Mouse (Mus musculus) embryonic stem cell, embryonic (primary cell): Measurements from ENCODE around the gene Eif1ad.

Experiments used
- CTCF ChIA-PET, 4 experiments: fragments of 300-600 bp in 2 of 4; fragments of 350-600 bp in 2 of 4; sonication (Branson Sonifier 250); formaldehyde crosslinking; loops; one replicate each; lab custom pipeline; 2022; ENCODE audit warnings: inconsistent platforms in 2 of 4; lab: Charles Lee
- POLR2A ChIA-PET, 4 experiments: fragments of 300-600 bp in 2 of 4; fragments of 350-600 bp in 2 of 4; sonication (Branson Sonifier 250); formaldehyde crosslinking; loops; one replicate each; lab custom pipeline; 2022; ENCODE audit warnings: antibody characterized with exemption in 4 of 4, inconsistent platforms in 1 of 4; lab: Charles Lee

Gene Eif1ad

GRCm38 (mm10) chr19:5364124-5364523 lies 2.4 kb upstream of the Eif1ad start:
- CTCF ChIA-PET = interaction anchor here in 2 of 4 experiments (0.8 to 2.6 kb wide), 3 partner anchors 16 to 26 kb away, joined by 3 to 11 read pairs (median 3); no protein-coding TSS in a partner anchor

GRCm38 (mm10) chr19:5365751-5366150 lies 790 bp upstream of the Eif1ad start:
- ChIA-PET CTCF (interaction anchor here in 3 of 4 experiments (0.6 to 1.6 kb wide), 10 partner anchors 17 to 982 kb away, joined by 3 to 11 read pairs (median 3); partner anchors contain the start of genes Cst6 (in 1 of the 3) and Sart1 (in 1 of the 3)), POLR2A (interaction anchor here in 3 of 4 experiments (0.6 to 3.0 kb wide), 50 partner anchors 10 to 1676 kb away, joined by 3 to 68 read pairs (median 7); partner anchors contain the start of genes Cfl1 (in 3 of the 3), Mus81 (in 3 of the 3), Sart1 (in 3 of the 3) and AI837181 (in 2 of the 3))

More at GRCm38 (mm10) chr19:5364124-5364523, 2.4 kb upstream of the Eif1ad start:
- POLR2A ChIA-PET = interaction anchor here in 3 of 4 experiments (0.8 to 2.1 kb wide), 9 partner anchors 11 to 61 kb away, joined by 3 to 8 read pairs (median 4); partner anchors contain the start of genes AI837181 (in 1 of the 3), Drap1 (in 1 of the 3) and Sart1 (in 1 of the 3)

GRCm38 (mm10) chr19:5367053-5367359 lies 465 bp downstream of the Eif1ad start, which contains the start of gene Banf1:
TSS of gene Banf1 (minus strand) at chr19:5367168.
- ChIA-PET CTCF (interaction anchor here in 3 of 4 experiments (0.8 to 1.9 kb wide), 11 partner anchors 9 to 209 kb away, joined by 3 to 9 read pairs (median 4); partner anchors contain the start of genes Catsper1 (in 1 of the 3), Mus81 (in 1 of the 3), Sart1 (in 1 of the 3) and Sf3b2 (in 1 of the 3)), POLR2A (interaction anchor here (0.5 to 3.0 kb wide), 77 partner anchors 9 to 1613 kb away, joined by 3 to 68 read pairs (median 4); partner anchors contain the start of genes AI837181 (in 3 of the 4), Cfl1 (in 3 of the 4), Drap1 (in 3 of the 4) and Mus81 (in 3 of the 4))

- ChIA-PET POLR2A (interaction anchor here (0.5 to 3.0 kb wide), 42 partner anchors 8 to 718 kb away, joined by 3 to 68 read pairs (median 7); partner anchors contain the start of genes AI837181 (in 3 of the 4), Cfl1 (in 3 of the 4), Drap1 (in 3 of the 4) and Mus81 (in 3 of the 4)), CTCF (interaction anchor here in 2 of 4 experiments (0.9 to 1.9 kb wide), 7 partner anchors 9 to 120 kb away, joined by 3 to 9 read pairs (median 4); partner anchors contain the start of genes Catsper1 (in 1 of the 2), Mus81 (in 1 of the 2), Sart1 (in 1 of the 2) and Sf3b2 (in 1 of the 2))
Observed at GRCm38 (mm10) chr19:5367455-5367854, 914 bp downstream of the Eif1ad start.

- CTCF ChIA-PET = interaction anchor here (0.6 to 1.6 kb wide), 24 partner anchors 10 to 1312 kb away, joined by 3 to 11 read pairs (median 4); partner anchors contain the start of genes Sart1 (in 2 of the 4), Ehbp1l1 (in 1 of the 4) and Sf1 (in 1 of the 4)
- POLR2A ChIA-PET = interaction anchor here in 3 of 4 experiments (0.6 to 4.3 kb wide), 24 partner anchors 8 to 1611 kb away, joined by 3 to 13 read pairs (median 4); partner anchors contain the start of genes Drap1 (in 2 of the 3), Sart1 (in 2 of the 3), AI837181 (in 1 of the 3) and Gal3st3 (in 1 of the 3)
Observed at GRCm38 (mm10) chr19:5370932-5371331, 4.4 kb downstream of the Eif1ad start.

GRCm38 (mm10) chr19:5372724-5373123 lies 6.2 kb downstream of the Eif1ad start:
- CTCF ChIA-PET = no interaction called here

GRCm38 (mm10) chr19:5374177-5374576 lies 7.6 kb downstream of the Eif1ad start:
- ChIA-PET CTCF (interaction anchor here in 2 of 4 experiments (0.9 to 1.0 kb wide), 3 partner anchors 9 to 83 kb away, joined by 3 to 4 read pairs (median 3); no protein-coding TSS in a partner anchor), POLR2A (interaction anchor here in 3 of 4 experiments (0.6 to 4.4 kb wide), 11 partner anchors 8 to 508 kb away, joined by 3 to 37 read pairs (median 5); partner anchors contain the start of genes Banf1 (in 1 of the 3), Eif1ad (in 1 of the 3) and Sart1 (in 1 of the 3))

More at GRCm38 (mm10) chr19:5372724-5373123, 6.2 kb downstream of the Eif1ad start:
- POLR2A ChIA-PET = interaction anchor here in 2 of 4 experiments (1.0 to 4.3 kb wide), 3 partner anchors 10 to 16 kb away, joined by 3 to 13 read pairs (median 10); partner anchors contain the start of gene Sart1 (in 1 of the 2)

GRCm38 (mm10) chr19:5374748-5375147 lies 8.2 kb downstream of the Eif1ad start:
- ChIA-PET CTCF (interaction anchor here in 3 of 4 experiments (0.6 to 1.0 kb wide), 6 partner anchors 9 to 964 kb away, joined by 3 to 4 read pairs (median 3); partner anchors contain the start of gene Cst6 (in 1 of the 3)), POLR2A (interaction anchor here in 3 of 4 experiments (0.6 to 4.4 kb wide), 19 partner anchors 8 to 508 kb away, joined by 3 to 37 read pairs (median 5); partner anchors contain the start of genes Sart1 (in 3 of the 3), Banf1 (in 2 of the 3), Eif1ad (in 2 of the 3) and Sf3b2 (in 2 of the 3))

GRCm38 (mm10) chr19:5377446-5377845 lies 10.9 kb downstream of the Eif1ad start:
- ChIA-PET CTCF (interaction anchor here in 3 of 4 experiments (0.5 to 1.4 kb wide), 5 partner anchors 10 to 46 kb away, joined by 3 to 6 read pairs (median 4); partner anchors contain the start of gene Sart1 (in 1 of the 3)), POLR2A (interaction anchor here (0.6 to 4.4 kb wide), 16 partner anchors 7 to 110 kb away, joined by 3 to 37 read pairs (median 3); partner anchors contain the start of genes Banf1 (in 2 of the 4), Eif1ad (in 2 of the 4), Mus81 (in 1 of the 4) and Sart1 (in 1 of the 4))

GRCm38 (mm10) chr19:5383326-5383725 lies 16.8 kb downstream of the Eif1ad start:
- CTCF ChIA-PET = interaction anchor here (1.0 to 1.6 kb wide), 5 partner anchors 9 to 81 kb away, joined by 3 to 5 read pairs (median 3); no protein-coding TSS in a partner anchor
- POLR2A ChIA-PET = interaction anchor here in 3 of 4 experiments (0.7 to 4.9 kb wide), 19 partner anchors 8 to 106 kb away, joined by 3 to 37 read pairs (median 5); partner anchors contain the start of genes Eif1ad (in 3 of the 3), Banf1 (in 2 of the 3), Mus81 (in 2 of the 3) and AI837181 (in 1 of the 3)

- CTCF ChIA-PET = interaction anchor here in 1 of 4 experiments (1.4 kb wide), 1 partner anchor 14 kb away, joined by 3 read pairs; no protein-coding TSS in a partner anchor
- POLR2A ChIA-PET = interaction anchor here in 2 of 4 experiments (0.8 to 4.9 kb wide), 8 partner anchors 10 to 73 kb away, joined by 3 to 37 read pairs (median 7); partner anchors contain the start of genes Banf1 (in 2 of the 2), Eif1ad (in 2 of the 2) and Ccdc85b (in 1 of the 2)
Observed at GRCm38 (mm10) chr19:5384715-5385114, 18.2 kb downstream of the Eif1ad start.

GRCm38 (mm10) chr19:5388011-5388441 lies 21.5 kb downstream of the Eif1ad start:
- ChIA-PET POLR2A (interaction anchor here (0.6 to 5.0 kb wide), 53 partner anchors 8 to 458 kb away, joined by 3 to 48 read pairs (median 4); partner anchors contain the start of genes Drap1 (in 4 of the 4), Banf1 (in 3 of the 4), Eif1ad (in 3 of the 4) and Sf3b2 (in 3 of the 4)), CTCF (interaction anchor here in 3 of 4 experiments (0.5 to 2.8 kb wide), 9 partner anchors 11 to 372 kb away, joined by 3 to 20 read pairs (median 3); partner anchors contain the start of genes Banf1 (in 1 of the 3) and Eif1ad (in 1 of the 3))

GRCm38 (mm10) chr19:5388588-5389242 lies 22.2 kb downstream of the Eif1ad start, which contains the start of gene Sart1:
TSS of gene Sart1 (minus strand) at chr19:5388703.
- ChIA-PET POLR2A (interaction anchor here (0.5 to 5.0 kb wide), 61 partner anchors 9 to 519 kb away, joined by 3 to 48 read pairs (median 4); partner anchors contain the start of genes Banf1 (in 3 of the 4), Drap1 (in 3 of the 4), Eif1ad (in 3 of the 4) and Mus81 (in 3 of the 4)), CTCF (interaction anchor here in 3 of 4 experiments (0.5 to 2.8 kb wide), 9 partner anchors 12 to 372 kb away, joined by 3 to 20 read pairs (median 5); partner anchors contain the start of genes Banf1 (in 1 of the 3) and Eif1ad (in 1 of the 3))

- POLR2A ChIA-PET = interaction anchor here in 3 of 4 experiments (0.6 to 5.0 kb wide), 20 partner anchors 11 to 301 kb away, joined by 3 to 48 read pairs (median 6); partner anchors contain the start of genes Drap1 (in 3 of the 3), AI837181 (in 2 of the 3), Banf1 (in 2 of the 3) and Eif1ad (in 2 of the 3)
- CTCF ChIA-PET = interaction anchor here in 3 of 4 experiments (0.8 to 2.8 kb wide), 7 partner anchors 10 to 98 kb away, joined by 3 to 20 read pairs (median 4); partner anchors contain the start of gene Mus81 (in 1 of the 3)
Observed at GRCm38 (mm10) chr19:5389647-5390046, 23.1 kb downstream of the Eif1ad start.

GRCm38 (mm10) chr19:5390416-5390815 lies 23.9 kb downstream of the Eif1ad start:
- POLR2A ChIA-PET = interaction anchor here (0.6 to 4.8 kb wide), 24 partner anchors 10 to 302 kb away, joined by 3 to 48 read pairs (median 4); partner anchors contain the start of genes Banf1 (in 3 of the 4), Eif1ad (in 3 of the 4), Drap1 (in 2 of the 4) and Mus81 (in 2 of the 4)
- CTCF ChIA-PET = interaction anchor here in 3 of 4 experiments (0.7 to 2.8 kb wide), 7 partner anchors 10 to 251 kb away, joined by 3 to 20 read pairs (median 4); partner anchors contain the start of gene Mus81 (in 1 of the 3)
